Mouse (Mus musculus) lung, embryonic 15.5 days (tissue): ENCODE measurements around the gene Bckdha. TPM values are rescaled to one million over a fixed set of nuclear protein-coding genes. Genes with fewer than 3 reads are reported as not detected.

ENCODE experiments used
- ATAC-seq: fragments of 200-750 bp; cut with Nextera tagmentation; 2 replicates; pipeline ENCODE4 v1.8.0; 2017; ENCODE audit warnings: moderate number of reproducible peaks, borderline replicate concordance; ENCODE audit not compliant: low FRiP score, low TSS enrichment; ENCODE audit errors: extremely low read depth
- H3K27ac ChIP-seq: fragments of 300-500 bp; sonication (generic); 2 replicates; pipeline ENCODE4 v1.5.1; 2015; ENCODE audit warnings: moderate library complexity, mild to moderate bottlenecking, inconsistent platforms
- H3K27me3 ChIP-seq: fragments of 300-500 bp; sonication (generic); 2 replicates; pipeline ENCODE4 v1.6.1; 2015; ENCODE audit warnings: inconsistent platforms
- H3K36me3 ChIP-seq: fragments of 300-500 bp; sonication (generic); 2 replicates; pipeline ENCODE4 v1.6.1; 2015; ENCODE audit warnings: inconsistent platforms
- H3K4me1 ChIP-seq: fragments of 300-500 bp; sonication (generic); 2 replicates; pipeline ENCODE4 v1.6.1; 2015; ENCODE audit warnings: inconsistent platforms
- H3K4me2 ChIP-seq: fragments of 300-500 bp; sonication (generic); 2 replicates; pipeline ENCODE4 v1.6.1; 2015; ENCODE audit warnings: inconsistent platforms, mild to moderate bottlenecking, moderate library complexity
- H3K4me3 ChIP-seq: fragments of 300-500 bp; sonication (generic); 2 replicates; pipeline ENCODE4 v1.5.1; 2015; ENCODE audit warnings: mild to moderate bottlenecking, inconsistent platforms
- H3K9ac ChIP-seq: fragments of 300-500 bp; sonication (generic); 2 replicates; pipeline ENCODE4 v1.6.1; 2015; ENCODE audit warnings: inconsistent platforms
- H3K9me3 ChIP-seq: fragments of 300-500 bp; sonication (generic); 2 replicates; pipeline ENCODE4 v1.6.1; 2016; ENCODE audit warnings: inconsistent platforms
- WGBS: fragments of 180-500 bp; shearing (Covaris S2); methylation state at CpG from one replicate; pipeline ENCODE4 v1.1.7; 2015; 5-methylcytosine and 5-hydroxymethylcytosine counted together
- polyA plus RNA-seq: library from polyadenylated mRNA; unstranded; fragments of >200 nt; fragmentation: Nextera tagmentation; extraction: Ambion mirVana; gene quantifications from 2 replicates; pipeline ENCODE4 v1.2.1, GENCODE M21; 2015

Bckdha gene
- polyA plus RNA-seq, 1 experiment from 2014 or later: 57.0 TPM

GRCm38 (mm10) chr7:25669158-25669557 is 10.4 kb upstream of the Bckdha start:
- Histone ChIP-seq H3K4me2 (no peak overlapping the region), H3K9me3 (no peaks in the 10 kb centered on the region), H3K36me3 (peaks cover 34% of the 10 kb centered on the region), H3K9ac (no peak overlapping the region), H3K27me3 (peaks cover 12% of the 10 kb centered on the region), H3K4me1 (no peaks in the 10 kb centered on the region), H3K4me3 (no peak overlapping the region), H3K27ac (no peak overlapping the region)
- no peak for ATAC-seq
- WGBS: 91% methylated on average over 10 of the region's 10 CpGs

DNA sequence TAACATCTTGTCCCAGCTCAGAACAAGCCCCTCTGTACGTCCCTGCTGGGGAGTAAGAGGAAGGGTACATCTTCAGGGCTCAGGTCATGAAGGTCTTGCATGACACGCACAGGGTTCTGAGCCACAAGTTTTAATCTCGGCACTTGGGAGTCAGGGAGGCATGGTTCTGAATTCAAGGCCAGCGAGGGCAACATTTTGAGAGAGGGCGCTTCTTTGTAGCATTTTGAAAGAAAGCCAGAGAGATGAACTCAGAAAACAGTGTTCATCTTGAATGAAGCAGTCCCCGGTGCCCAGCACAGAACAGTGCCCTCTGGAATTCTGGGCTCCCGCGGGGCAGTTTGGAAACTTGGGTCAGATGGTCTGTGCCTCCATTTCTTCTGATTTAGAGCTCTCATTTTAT is 7.6 kb upstream of the Bckdha start:
- Histone ChIP-seq H3K27me3 (no peaks in the 10 kb centered on the region), H3K4me3 (no peak overlapping the region), H3K9me3 (no peaks in the 10 kb centered on the region), H3K27ac (no peak overlapping the region), H3K36me3 (peaks cover 44% of the 10 kb centered on the region), H3K9ac (no peak overlapping the region), H3K4me1 (no peaks in the 10 kb centered on the region), H3K4me2 (no peak overlapping the region)
- no peak for ATAC-seq
- 91% methylated on average over 8 of the region's 8 CpGs for WGBS

- H3K36me3 ChIP-seq: no peaks in the 10 kb centered on the region
- no peaks in the 10 kb centered on the region for H3K9me3 ChIP-seq
- peaks cover 23% of the 10 kb centered on the region for H3K4me1 ChIP-seq
- H3K4me2 ChIP-seq: peak overlapping the region; percentile 77
- 20% methylated on average over 10 of the region's 10 CpGs for WGBS
- no peak for ATAC-seq
- H3K9ac ChIP-seq: peak overlapping the region; percentile 74
- H3K4me3 ChIP-seq: peak overlapping the region; percentile 79
- no peaks in the 10 kb centered on the region for H3K27me3 ChIP-seq
- H3K27ac ChIP-seq: no peak overlapping the region
Observed at GRCm38 (mm10) chr7:25657785-25658184, 996 bp downstream of the Bckdha start.

GRCm38 (mm10) chr7:25655601-25656428 is 3.0 kb downstream of the Bckdha start:
- Histone ChIP-seq H3K27ac (no peak overlapping the region), H3K4me2 (no peak overlapping the region)
- 75% methylated on average over 11 of the region's 11 CpGs for WGBS

GRCm38 (mm10) chr7:25652244-25652759 is 6.5 kb downstream of the Bckdha start:
- no peak overlapping the region for H3K27ac ChIP-seq
- no peak overlapping the region for H3K4me3 ChIP-seq
- H3K27me3 ChIP-seq: no peaks in the 10 kb centered on the region
- H3K9ac ChIP-seq: no peak overlapping the region
- H3K4me1 ChIP-seq: peaks cover 4% of the 10 kb centered on the region
- WGBS: 57% methylated on average over 12 of the region's 12 CpGs
- no peak overlapping the region for H3K4me2 ChIP-seq
- no peaks in the 10 kb centered on the region for H3K36me3 ChIP-seq
- no peaks in the 10 kb centered on the region for H3K9me3 ChIP-seq
- no peak for ATAC-seq

More at GRCm38 (mm10) chr7:25655601-25656428, 3.0 kb downstream of the Bckdha start:
- no peak for ATAC-seq
- peaks cover 23% of the 10 kb centered on the region for H3K4me1 ChIP-seq
- H3K36me3 ChIP-seq: no peaks in the 10 kb centered on the region
- no peak overlapping the region for H3K4me3 ChIP-seq
- H3K9me3 ChIP-seq: no peaks in the 10 kb centered on the region
- H3K27me3 ChIP-seq: no peaks in the 10 kb centered on the region
- no peak overlapping the region for H3K9ac ChIP-seq

DNA sequence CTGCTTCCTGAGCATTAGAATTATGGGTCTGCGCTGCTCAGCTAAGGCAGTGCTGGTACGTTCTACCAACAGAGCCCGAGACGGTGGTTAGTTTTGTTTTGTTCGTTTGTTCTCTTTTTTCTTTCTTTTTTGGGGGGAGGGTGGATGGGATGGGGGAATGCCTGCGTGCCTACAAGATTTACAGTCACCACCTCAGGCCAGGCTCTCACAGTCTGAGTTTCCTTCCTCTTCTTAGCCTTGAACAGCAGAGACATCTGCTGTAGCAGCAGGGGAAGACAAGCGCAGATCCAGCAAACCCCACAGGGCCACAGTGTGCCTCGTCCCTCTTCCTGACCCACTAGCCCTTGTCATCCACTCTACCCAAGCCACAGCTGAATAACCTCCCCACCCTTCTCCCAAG is 7.5 kb downstream of the Bckdha start:
- Histone ChIP-seq H3K36me3 (no peaks in the 10 kb centered on the region), H3K27me3 (no peaks in the 10 kb centered on the region)

DNA sequence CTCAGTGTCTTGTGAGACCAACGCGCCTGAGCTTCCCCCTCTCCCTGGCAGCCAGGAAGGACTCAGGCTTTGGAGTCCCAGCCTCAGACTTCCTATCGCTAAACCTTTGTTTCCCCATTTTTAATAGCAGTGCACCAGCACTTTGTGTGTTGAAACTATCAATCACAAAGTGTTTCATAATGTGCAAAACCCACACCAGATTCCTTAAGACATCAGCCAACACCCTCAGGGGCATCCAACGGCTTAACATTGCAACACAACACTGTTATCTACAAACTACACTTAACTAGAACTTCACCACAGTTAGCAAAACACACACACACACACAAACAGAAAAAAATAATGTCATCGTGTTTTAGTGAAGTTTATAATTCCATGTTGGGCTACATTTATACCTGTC is 8.9 kb downstream of the Bckdha start:
- no peak overlapping the region for H3K4me3 ChIP-seq
- WGBS: 57% methylated on average over 5 of the region's 5 CpGs

More for the DNA sequence above, 7.5 kb downstream of the Bckdha start:
- no peak overlapping the region for H3K4me2 ChIP-seq
- no peak for ATAC-seq
- no peaks in the 10 kb centered on the region for H3K4me1 ChIP-seq
- H3K9me3 ChIP-seq: no peaks in the 10 kb centered on the region
- H3K4me3 ChIP-seq: no peak overlapping the region
- no peak overlapping the region for H3K9ac ChIP-seq
- no peak overlapping the region for H3K27ac ChIP-seq
- 88% methylated on average over 8 of the region's 8 CpGs for WGBS

DNA sequence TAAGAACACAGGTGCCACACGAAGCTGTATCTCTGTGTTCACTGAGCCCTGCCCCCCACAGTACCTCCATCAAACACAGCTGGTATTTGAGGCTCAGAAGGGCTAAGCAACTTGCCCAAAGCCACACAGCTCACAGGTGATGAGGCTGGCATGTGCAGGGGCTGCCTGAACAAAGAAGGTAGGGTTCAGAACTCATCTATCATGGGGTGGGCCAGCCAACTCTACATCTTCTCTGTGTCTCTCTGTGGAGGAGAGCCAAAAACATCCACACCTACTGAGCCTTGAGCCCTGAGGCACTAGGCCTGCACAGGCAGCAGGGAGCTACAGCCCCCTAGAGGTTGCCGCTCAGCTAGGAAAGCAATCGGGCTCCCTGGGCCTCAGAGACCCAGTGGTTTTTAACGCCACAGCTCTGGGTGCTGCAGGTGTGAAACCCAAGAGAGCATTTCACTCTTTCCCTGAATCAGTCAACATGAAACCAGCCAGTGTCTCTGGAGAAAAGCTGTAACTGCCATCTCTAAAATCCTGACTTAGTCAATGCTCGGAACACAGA is 11.1 kb downstream of the Bckdha start:
- H3K36me3 ChIP-seq: no peaks in the 10 kb centered on the region
- H3K27me3 ChIP-seq: no peaks in the 10 kb centered on the region
- no peak overlapping the region for H3K27ac ChIP-seq
- H3K4me2 ChIP-seq: no peak overlapping the region
- WGBS: 53% methylated on average over 5 of the region's 5 CpGs
- H3K9ac ChIP-seq: no peak overlapping the region
- H3K4me3 ChIP-seq: no peak overlapping the region
- no peaks in the 10 kb centered on the region for H3K4me1 ChIP-seq
- no peak; the same call in 1 of the 2 replicates for ATAC-seq
- no peaks in the 10 kb centered on the region for H3K9me3 ChIP-seq

More for the DNA sequence above, 8.9 kb downstream of the Bckdha start:
- Histone ChIP-seq H3K9me3 (no peaks in the 10 kb centered on the region), H3K9ac (no peak overlapping the region), H3K27me3 (no peaks in the 10 kb centered on the region), H3K27ac (no peak overlapping the region), H3K4me2 (no peak overlapping the region), H3K36me3 (no peaks in the 10 kb centered on the region), H3K4me1 (no peaks in the 10 kb centered on the region)
- ATAC-seq: no peak

- Histone ChIP-seq H3K27ac (no peak overlapping the region), H3K36me3 (no peaks in the 10 kb centered on the region), H3K4me1 (no peaks in the 10 kb centered on the region), H3K4me3 (no peak overlapping the region), H3K27me3 (no peaks in the 10 kb centered on the region), H3K9me3 (no peaks in the 10 kb centered on the region), H3K4me2 (no peak overlapping the region), H3K9ac (no peak overlapping the region)
- ATAC-seq: no peak
- 65% methylated on average over 14 of the region's 14 CpGs for WGBS
Observed at GRCm38 (mm10) chr7:25645074-25645473, 13.7 kb downstream of the Bckdha start.

DNA sequence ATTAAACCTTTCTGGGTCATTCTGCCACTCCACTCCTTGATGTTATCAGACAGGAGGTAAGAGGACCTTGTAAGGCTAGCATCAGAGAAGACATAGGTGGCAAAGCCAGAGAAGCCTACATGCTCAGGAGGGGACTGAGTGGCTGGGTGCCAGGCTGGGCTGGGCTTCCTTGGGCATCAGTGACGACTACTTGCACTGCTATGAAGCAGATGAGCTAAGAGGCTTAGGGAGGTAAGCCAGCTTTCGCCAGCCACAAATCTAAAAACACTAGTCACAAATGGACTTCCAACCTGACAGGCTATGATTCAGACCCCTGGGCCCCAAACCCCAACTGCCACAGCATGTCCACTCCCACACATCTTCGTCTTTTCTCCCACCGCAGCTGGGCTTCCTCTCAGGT is 14.2 kb downstream of the Bckdha start:
- Histone ChIP-seq H3K4me2 (no peak overlapping the region), H3K27me3 (no peaks in the 10 kb centered on the region), H3K9me3 (no peaks in the 10 kb centered on the region), H3K4me1 (no peaks in the 10 kb centered on the region), H3K9ac (no peak overlapping the region), H3K4me3 (no peak overlapping the region), H3K27ac (no peak overlapping the region), H3K36me3 (no peaks in the 10 kb centered on the region)
- 70% methylated on average over 4 of the region's 4 CpGs for WGBS
- no peak for ATAC-seq

GRCm38 (mm10) chr7:25644136-25644535 is 14.6 kb downstream of the Bckdha start:
- Histone ChIP-seq H3K9ac (no peak overlapping the region), H3K4me2 (no peak overlapping the region), H3K9me3 (no peaks in the 10 kb centered on the region), H3K4me1 (no peaks in the 10 kb centered on the region), H3K27me3 (no peaks in the 10 kb centered on the region), H3K27ac (no peak overlapping the region), H3K4me3 (no peak overlapping the region), H3K36me3 (no peaks in the 10 kb centered on the region)
- 66% methylated on average over 10 of the region's 10 CpGs for WGBS
- no peak for ATAC-seq

- WGBS: 87% methylated on average over 4 of the region's 4 CpGs
- ATAC-seq: no peak
Observed at GRCm38 (mm10) chr7:25639754-25640153, 19.0 kb downstream of the Bckdha start.

More at GRCm38 (mm10) chr7:25639754-25640153, 19.0 kb downstream of the Bckdha start:
- no peak overlapping the region for H3K4me3 ChIP-seq
- no peaks in the 10 kb centered on the region for H3K27me3 ChIP-seq
- no peak overlapping the region for H3K9ac ChIP-seq
- no peaks in the 10 kb centered on the region for H3K36me3 ChIP-seq
- H3K9me3 ChIP-seq: no peaks in the 10 kb centered on the region
- H3K27ac ChIP-seq: no peak overlapping the region
- H3K4me1 ChIP-seq: no peaks in the 10 kb centered on the region
- no peak overlapping the region for H3K4me2 ChIP-seq
